Mouse (Mus musculus): Measurements from ENCODE around the gene 1700093K21Rik. TPM values are rescaled to one million over a fixed set of nuclear protein-coding genes. Genes with fewer than 3 reads are reported as not detected.

The 1700093K21Rik gene
- 0.22 TPM for polyA plus RNA-seq (2012; fragmentation: generic; extraction: Trizol)

DNA sequence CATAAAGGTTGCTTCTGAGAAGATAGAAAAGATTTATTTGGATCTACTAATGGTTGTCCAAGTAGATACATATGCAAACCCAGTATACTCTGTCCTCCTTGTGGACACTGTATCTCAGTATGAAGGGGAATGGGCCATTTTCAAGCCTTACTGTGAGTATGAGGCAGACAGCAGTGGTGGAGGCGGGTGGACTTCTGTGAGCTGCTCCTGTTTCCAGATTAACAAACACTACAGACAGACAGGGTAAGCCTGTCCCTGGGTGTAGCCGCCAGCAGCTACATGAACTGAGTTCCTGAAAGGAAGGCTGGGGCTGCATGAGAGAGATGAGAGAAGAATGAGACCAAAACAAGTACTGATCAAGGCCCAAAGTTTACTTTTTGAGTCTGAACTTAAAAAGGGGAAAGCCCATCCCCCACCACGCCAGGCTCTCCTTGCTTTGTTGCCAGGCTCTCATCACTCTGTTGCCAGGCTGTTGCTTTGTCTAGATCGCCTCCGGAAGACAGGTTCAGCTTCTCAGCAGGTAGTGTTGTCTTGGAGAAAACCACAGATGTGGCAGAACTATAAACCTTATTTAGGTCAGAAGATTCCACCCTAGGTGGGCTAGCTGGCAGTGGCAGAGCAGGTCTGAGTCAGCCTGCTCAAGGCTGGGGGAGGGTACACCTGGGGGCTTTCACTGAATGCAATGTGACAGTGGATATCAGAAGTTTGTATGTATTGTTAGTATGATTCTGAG is at the start of gene 1700093K21Rik:
Gene 1700093K21Rik (minus strand): TSS at position 683 of the 733 bp plus-strand sequence.
- no peak within 1 kb of the TSS for H3ac ChIP-seq (ENCODE audit: control insufficient read depth, insufficient read length)
- TF ChIP-seq POLR2AphosphoS2 (IDR thresholded peaks at IDR 0.05; ENCODE audit: insufficient read length, low read depth) (no peak), USF1 (IDR thresholded peaks at IDR 0.05; ENCODE audit: low read depth) (no peak), TCF3 (IDR thresholded peaks at IDR 0.05; ENCODE audit: insufficient read length, low read depth) (no peak), MAX (IDR thresholded peaks at IDR 0.05; ENCODE audit: low read depth) (no peak), CEBPB (IDR thresholded peaks at IDR 0.05; ENCODE audit: insufficient read depth, poor library complexity, severe bottlenecking) (no peak), REST (IDR thresholded peaks at IDR 0.05; ENCODE audit: insufficient read depth, insufficient read length) (no peak), MYOG (IDR thresholded peaks at IDR 0.05; ENCODE audit: control insufficient read depth in 1 of 3, insufficient read depth in 1 of 3, insufficient read length in 2 of 3, low read depth in 2 of 3) (no peak), TCF12 (IDR thresholded peaks at IDR 0.05; ENCODE audit: insufficient read depth, poor library complexity, severe bottlenecking) (no peak), E2F4 (IDR thresholded peaks at IDR 0.05; ENCODE audit: insufficient read depth) (no peak)
- peak within 1 kb of the TSS; percentile 4 for H3K4me3 ChIP-seq
- peak within 1 kb of the TSS; percentile 69 for H3K4me2 ChIP-seq (ENCODE audit: low read depth)
- H3K27me3 ChIP-seq (ENCODE audit: control insufficient read depth, insufficient read depth, insufficient read length), result no peaks in the 10 kb centered on the region
- H3K36me3 ChIP-seq (ENCODE audit: control insufficient read depth, insufficient read depth), result no peaks in the 10 kb centered on the region
- H3K79me2 ChIP-seq (ENCODE audit: control insufficient read depth, insufficient read depth), result no peaks in the 10 kb centered on the region

GRCm38 (mm10) chr11:23570130-23570529 is 49.2 kb upstream of the 1700093K21Rik start:
- Histone ChIP-seq H3K27me3 (ENCODE audit: control insufficient read depth, insufficient read depth, insufficient read length) (no peaks in the 10 kb centered on the region), H3K4me2 (ENCODE audit: low read depth) (no peak overlapping the region), H3K79me2 (ENCODE audit: control insufficient read depth, insufficient read depth) (no peaks in the 10 kb centered on the region), H3ac (ENCODE audit: control insufficient read depth, insufficient read length) (no peak overlapping the region), H3K36me3 (ENCODE audit: control insufficient read depth, insufficient read depth) (peaks cover 5% of the 10 kb centered on the region), H3K4me3 (no peak overlapping the region)
- TF ChIP-seq TCF3 (IDR thresholded peaks at IDR 0.05; ENCODE audit: insufficient read length, low read depth), result no peak
- TF ChIP-seq SRF (IDR thresholded peaks at IDR 0.05; ENCODE audit: control insufficient read depth, insufficient read length, low read depth), result no peak
- TF ChIP-seq POLR2A (IDR thresholded peaks at IDR 0.05; ENCODE audit: insufficient read length, low read depth), result no peak
- TF ChIP-seq POLR2AphosphoS2 (IDR thresholded peaks at IDR 0.05; ENCODE audit: insufficient read length, low read depth), result no peak
- no peak for TF ChIP-seq MYOD1 (IDR thresholded peaks at IDR 0.05; ENCODE audit: control insufficient read depth in 1 of 3, insufficient read length in 2 of 3, low read depth in 2 of 3)
- TF ChIP-seq MYOG (IDR thresholded peaks at IDR 0.05; ENCODE audit: control insufficient read depth in 1 of 3, insufficient read depth in 1 of 3, insufficient read length in 2 of 3, low read depth in 2 of 3), result no peak
- TF ChIP-seq E2F4 (IDR thresholded peaks at IDR 0.05; ENCODE audit: insufficient read depth), result no peak
- TF ChIP-seq REST (IDR thresholded peaks at IDR 0.05; ENCODE audit: insufficient read depth, insufficient read length), result no peak
- no peak for TF ChIP-seq TCF12 (IDR thresholded peaks at IDR 0.05; ENCODE audit: insufficient read depth, poor library complexity, severe bottlenecking)
- no peak for TF ChIP-seq MAX (IDR thresholded peaks at IDR 0.05; ENCODE audit: low read depth)
- no peak for TF ChIP-seq CEBPB (IDR thresholded peaks at IDR 0.05; ENCODE audit: insufficient read depth, poor library complexity, severe bottlenecking)
- TF ChIP-seq USF1 (IDR thresholded peaks at IDR 0.05; ENCODE audit: low read depth), result no peak

DNA sequence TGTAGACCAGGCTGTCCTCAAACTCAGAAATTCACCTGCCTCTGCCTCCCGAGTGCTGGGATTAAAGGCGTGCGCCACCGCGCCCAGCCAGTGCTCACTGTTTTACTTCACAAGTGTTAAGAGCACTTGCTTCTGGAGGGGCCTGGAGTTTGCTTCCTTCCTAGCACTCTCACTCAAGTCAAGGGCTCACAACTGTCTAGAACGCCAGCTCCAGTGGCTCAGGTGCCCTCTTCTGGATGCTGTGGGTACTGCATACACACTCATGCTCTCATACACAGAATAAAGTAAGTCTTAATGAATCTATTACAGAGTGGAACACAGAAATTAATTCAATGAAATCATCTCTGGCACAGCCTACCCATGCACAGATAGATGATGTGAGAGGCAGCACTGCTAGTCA is 44.8 kb upstream of the 1700093K21Rik start:
- H3ac ChIP-seq (ENCODE audit: control insufficient read depth, insufficient read length), result no peak overlapping the region
- no peak overlapping the region for H3K4me2 ChIP-seq (ENCODE audit: low read depth)
- TF ChIP-seq CEBPB (IDR thresholded peaks at IDR 0.05; ENCODE audit: insufficient read depth, poor library complexity, severe bottlenecking) (no peak), POLR2A (IDR thresholded peaks at IDR 0.05; ENCODE audit: insufficient read length, low read depth) (no peak), MYOD1 (IDR thresholded peaks at IDR 0.05; ENCODE audit: control insufficient read depth in 1 of 3, insufficient read length in 2 of 3, low read depth in 2 of 3) (no peak), MAX (IDR thresholded peaks at IDR 0.05; ENCODE audit: low read depth) (no peak), TCF12 (IDR thresholded peaks at IDR 0.05; ENCODE audit: insufficient read depth, poor library complexity, severe bottlenecking) (no peak), TCF3 (IDR thresholded peaks at IDR 0.05; ENCODE audit: insufficient read length, low read depth) (no peak), USF1 (IDR thresholded peaks at IDR 0.05; ENCODE audit: low read depth) (no peak), E2F4 (IDR thresholded peaks at IDR 0.05; ENCODE audit: insufficient read depth) (no peak), REST (IDR thresholded peaks at IDR 0.05; ENCODE audit: insufficient read depth, insufficient read length) (no peak), SRF (IDR thresholded peaks at IDR 0.05; ENCODE audit: control insufficient read depth, insufficient read length, low read depth) (no peak), POLR2AphosphoS2 (IDR thresholded peaks at IDR 0.05; ENCODE audit: insufficient read length, low read depth) (no peak), MYOG (IDR thresholded peaks at IDR 0.05; ENCODE audit: control insufficient read depth in 1 of 3, insufficient read depth in 1 of 3, insufficient read length in 2 of 3, low read depth in 2 of 3) (no peak)
- H3K79me2 ChIP-seq (ENCODE audit: control insufficient read depth, insufficient read depth), result no peaks in the 10 kb centered on the region
- no peaks in the 10 kb centered on the region for H3K36me3 ChIP-seq (ENCODE audit: control insufficient read depth, insufficient read depth)
- no peak overlapping the region for H3K4me3 ChIP-seq
- no peaks in the 10 kb centered on the region for H3K27me3 ChIP-seq (ENCODE audit: control insufficient read depth, insufficient read depth, insufficient read length)

DNA sequence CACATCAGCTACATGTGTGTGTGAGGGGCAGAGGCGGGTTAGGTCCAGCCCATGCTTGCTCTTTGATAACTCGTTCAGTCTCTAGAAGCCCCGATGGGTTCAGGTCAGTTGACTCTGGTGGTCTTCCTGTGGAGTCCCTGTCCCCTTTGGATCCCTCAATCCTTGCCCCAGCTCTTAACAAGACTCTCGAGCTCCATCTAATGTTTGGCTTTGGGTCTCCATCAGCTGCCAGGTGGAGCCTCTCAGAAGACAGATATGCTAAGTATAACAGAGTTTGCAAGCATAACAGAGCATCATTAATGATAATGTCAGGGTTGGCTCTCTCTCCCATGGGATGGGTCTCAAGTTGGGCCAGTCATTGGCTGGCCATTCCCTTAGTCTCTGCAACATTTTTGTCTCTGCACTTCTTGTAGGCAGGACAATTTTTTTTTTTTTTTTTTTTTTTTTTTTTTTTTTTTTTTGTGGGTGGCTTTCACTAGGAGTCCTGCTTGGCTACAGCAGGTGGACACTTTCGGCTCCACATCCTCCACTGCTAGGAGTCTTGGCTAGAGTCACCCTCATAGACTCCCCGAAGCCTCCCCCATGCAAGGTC is 36.2 kb upstream of the 1700093K21Rik start:
- H3K4me2 ChIP-seq (ENCODE audit: low read depth), result no peak overlapping the region
- no peaks in the 10 kb centered on the region for H3K27me3 ChIP-seq (ENCODE audit: control insufficient read depth, insufficient read depth, insufficient read length)
- H3ac ChIP-seq (ENCODE audit: control insufficient read depth, insufficient read length), result no peak overlapping the region
- H3K4me3 ChIP-seq, result no peak overlapping the region
- TF ChIP-seq TCF3 (IDR thresholded peaks at IDR 0.05; ENCODE audit: insufficient read length, low read depth), result no peak
- TF ChIP-seq MAX (IDR thresholded peaks at IDR 0.05; ENCODE audit: low read depth), result no peak
- TF ChIP-seq POLR2AphosphoS2 (IDR thresholded peaks at IDR 0.05; ENCODE audit: insufficient read length, low read depth), result no peak
- no peak for TF ChIP-seq MYOD1 (IDR thresholded peaks at IDR 0.05; ENCODE audit: control insufficient read depth in 1 of 3, insufficient read length in 2 of 3, low read depth in 2 of 3)
- TF ChIP-seq USF1 (IDR thresholded peaks at IDR 0.05; ENCODE audit: low read depth), result no peak
- TF ChIP-seq MYOG (IDR thresholded peaks at IDR 0.05; ENCODE audit: control insufficient read depth in 1 of 3, insufficient read depth in 1 of 3, insufficient read length in 2 of 3, low read depth in 2 of 3), result no peak
- no peak for TF ChIP-seq CEBPB (IDR thresholded peaks at IDR 0.05; ENCODE audit: insufficient read depth, poor library complexity, severe bottlenecking)
- no peak for TF ChIP-seq SRF (IDR thresholded peaks at IDR 0.05; ENCODE audit: control insufficient read depth, insufficient read length, low read depth)
- no peak for TF ChIP-seq E2F4 (IDR thresholded peaks at IDR 0.05; ENCODE audit: insufficient read depth)
- no peak for TF ChIP-seq POLR2A (IDR thresholded peaks at IDR 0.05; ENCODE audit: insufficient read length, low read depth)
- no peak for TF ChIP-seq TCF12 (IDR thresholded peaks at IDR 0.05; ENCODE audit: insufficient read depth, poor library complexity, severe bottlenecking)
- TF ChIP-seq REST (IDR thresholded peaks at IDR 0.05; ENCODE audit: insufficient read depth, insufficient read length), result no peak
- no peaks in the 10 kb centered on the region for H3K36me3 ChIP-seq (ENCODE audit: control insufficient read depth, insufficient read depth)
- H3K79me2 ChIP-seq (ENCODE audit: control insufficient read depth, insufficient read depth), result no peaks in the 10 kb centered on the region
